8 mouse cellular contexts compared by ENCODE assay signal in the genomic region with DNA sequence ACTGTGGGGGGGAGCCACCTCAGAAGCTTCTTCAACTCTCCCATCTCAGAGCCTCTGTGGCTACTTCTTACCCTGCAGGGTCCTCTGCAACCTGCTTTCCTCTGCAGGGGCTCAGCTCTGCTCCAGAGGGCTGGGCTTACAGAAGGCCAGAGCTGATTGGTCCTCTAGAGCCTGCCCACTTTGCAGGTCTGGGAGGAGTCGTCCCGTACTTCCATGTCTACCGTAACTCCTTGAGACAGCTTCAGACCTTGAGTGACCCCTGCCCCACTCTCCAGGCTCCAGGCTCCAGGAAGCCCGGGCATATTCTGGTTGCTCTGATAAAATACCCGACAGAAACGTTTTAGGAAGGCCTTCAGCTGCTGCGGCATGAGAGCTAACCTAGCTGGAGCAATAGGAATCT.
DNase-seq lines count a peak whose midpoint lies in the region; ATAC-seq and TF ChIP-seq lines count a peak whose summit lies in the region.

No protein-coding gene starts in this region.

- no peaks in the 10 kb centered on the region for H3K36me3 ChIP-seq in testis, adult 2 months (ENCODE audit: control insufficient read depth, insufficient read depth, low read length)
- 0 out of 2 replicates have a peak, but pooled peaks cover 5% of the 10 kb centered on the region for H3K36me3 ChIP-seq in liver, embryonic 12.5 days

- H3K4me2 ChIP-seq in liver, embryonic 12.5 days, result peak overlapping the region; percentile 36

- no peak for TF ChIP-seq POLR2A in testis, adult 2 months (IDR thresholded peaks at IDR 0.05; ENCODE audit: control insufficient read depth, low read depth, low read length)

- 12% methylated on average over 7 of the region's 7 CpGs for WGBS in liver, embryonic 12.5 days (ENCODE audit: insufficient replicate concordance)

- H3K27ac ChIP-seq in testis, adult 2 months (ENCODE audit: control insufficient read depth, insufficient read depth, low read depth, low read length), result 0 out of 2 replicates have a peak overlapping the region, but pooled peaks have one; percentile 39
- no peak overlapping the region for H3K27ac ChIP-seq in liver, embryonic 12.5 days

- no peak overlapping the region for H3K9ac ChIP-seq in liver, embryonic 12.5 days

- no peaks in the 10 kb centered on the region for H3K9me3 ChIP-seq in liver, embryonic 12.5 days (replicated peaks)

- peak; percentile 38; the same call in 1 of the 2 replicates for ATAC-seq in liver, embryonic 12.5 days

- H3K4me3 ChIP-seq in testis, adult 2 months (ENCODE audit: control insufficient read depth, low read depth, low read length), result peak overlapping the region; percentile 23; the same call in 1 of the 2 replicates
- H3K4me3 ChIP-seq in liver, embryonic 12.5 days, result no peak overlapping the region

- peaks cover 12% of the 10 kb centered on the region for H3K4me1 ChIP-seq in testis, adult 2 months (ENCODE audit: control insufficient read depth, insufficient read depth, low read length)
- H3K4me1 ChIP-seq in liver, embryonic 12.5 days, result peaks cover 16% of the 10 kb centered on the region

- no peaks in the 10 kb centered on the region for H3K27me3 ChIP-seq in testis, adult 2 months (ENCODE audit: control insufficient read depth, insufficient read depth, low read length)
- H3K27me3 ChIP-seq in liver, embryonic 12.5 days (replicated peaks), result peaks cover 5% of the 10 kb centered on the region; the same call in 1 of the 2 replicates

- DNase-seq in embryo, embryonic 10 days (ENCODE audit: low spot score), result peak; percentile 64
- DNase-seq in embryo, embryonic 9.5 days (ENCODE audit: extremely low spot score), result no peak
- DNase-seq in testis, postnatal 14 days (ENCODE audit: low spot score), result no peak
- DNase-seq in urinary bladder, postnatal 25 days (ENCODE audit: low spot score), result no peak
- no peak for DNase-seq in testis, postnatal 10 days (ENCODE audit: low spot score)
- DNase-seq in adrenal gland, postnatal 4 days (ENCODE audit: low spot score in 2 of 2), result no peak

- TF ChIP-seq CTCF in testis, adult 2 months (IDR thresholded peaks at IDR 0.05; ENCODE audit: control insufficient read depth, insufficient read depth, insufficient replicate concordance, low read depth, low read length), result no peak
